Mouse (Mus musculus): Measurements from ENCODE around the gene S100a5.

GRCm38 (mm10) chr3:90605049-90605448, 3.3 kb upstream of the S100a5 start:
- TF ChIP-seq CTCF (IDR thresholded peaks at IDR 0.05; ENCODE audit: low read depth, low read length) (no peak), POLR2A (IDR thresholded peaks at IDR 0.05; ENCODE audit: insufficient read depth, low read length) (no peak)

Measured in ES-Bruce4 (cell line).